Mouse (Mus musculus) intestine, embryonic 14.5 days (tissue): ENCODE data around the gene Cwc22. TPM values are rescaled to one million over a fixed set of nuclear protein-coding genes. Genes with fewer than 3 reads are reported as not detected.

Source experiments
- ATAC-seq: fragments of 200-750 bp; cut with Nextera tagmentation; replicated peaks from 2 replicates; pipeline ENCODE4 v1.8.0; 2017; ENCODE audit warnings: low read depth, moderate number of reproducible peaks, moderate TSS enrichment, moderate library complexity; ENCODE audit not compliant: low FRiP score, low TSS enrichment
- DNase-seq: peaks from one replicate; pipeline ENCODE4 v3.0.0-alpha.2; 2018; ENCODE audit warnings: low spot score
- H3K27ac ChIP-seq: fragments of 300-500 bp; sonication (generic); 2 replicates; pipeline ENCODE4 v1.5.1; 2014; ENCODE audit warnings: low read depth, mild to moderate bottlenecking, control low read depth
- H3K27me3 ChIP-seq: fragments of 300-500 bp; sonication (generic); replicated peaks from 2 replicates; pipeline ENCODE4 v1.6.1; 2014; ENCODE audit warnings: low read length, control low read depth; ENCODE audit not compliant: control insufficient read depth, insufficient read depth
- H3K36me3 ChIP-seq: fragments of 300-500 bp; sonication (generic); 2 replicates; pipeline ENCODE4 v1.6.1; 2014; ENCODE audit warnings: low read length, control low read depth; ENCODE audit not compliant: control insufficient read depth, insufficient read depth
- H3K4me1 ChIP-seq: fragments of 300-500 bp; sonication (generic); replicated peaks from 2 replicates; pipeline ENCODE4 v1.6.1; 2014; ENCODE audit warnings: low read length, control low read depth, mixed read lengths; ENCODE audit not compliant: control insufficient read depth, insufficient read depth
- H3K4me2 ChIP-seq: fragments of 300-500 bp; sonication (generic); 2 replicates; pipeline ENCODE4 v1.6.1; 2014; ENCODE audit warnings: low read length
- H3K4me3 ChIP-seq: fragments of 300-500 bp; sonication (generic); 2 replicates; pipeline ENCODE4 v1.5.1; 2014; ENCODE audit warnings: low read depth, low read length, control low read depth, mixed read lengths
- H3K9ac ChIP-seq: fragments of 300-500 bp; sonication (generic); 2 replicates; pipeline ENCODE4 v1.6.1; 2014; ENCODE audit warnings: mild to moderate bottlenecking, low read length
- H3K9me3 ChIP-seq: fragments of 300-500 bp; sonication (generic); 2 replicates; pipeline ENCODE4 v1.6.1; 2016; ENCODE audit warnings: low read length, control low read depth; ENCODE audit not compliant: control insufficient read depth
- WGBS: fragments of 180-500 bp; shearing (Covaris S2); extraction: QIAGEN DNeasy Blood & Tissue Kit; methylation state at CpG from one replicate; pipeline ENCODE4 v1.1.7; 2014; 5-methylcytosine and 5-hydroxymethylcytosine counted together
- polyA plus RNA-seq: library from polyadenylated mRNA; unstranded; fragments of >200 nt; fragmentation: Nextera tagmentation; extraction: Ambion mirVana; gene quantifications from 2 replicates; pipeline ENCODE4 v1.2.1, GENCODE M21; 2014

Gene Cwc22
- polyA plus RNA-seq, 1 experiment from 2014 or later = 35.1 TPM

DNA sequence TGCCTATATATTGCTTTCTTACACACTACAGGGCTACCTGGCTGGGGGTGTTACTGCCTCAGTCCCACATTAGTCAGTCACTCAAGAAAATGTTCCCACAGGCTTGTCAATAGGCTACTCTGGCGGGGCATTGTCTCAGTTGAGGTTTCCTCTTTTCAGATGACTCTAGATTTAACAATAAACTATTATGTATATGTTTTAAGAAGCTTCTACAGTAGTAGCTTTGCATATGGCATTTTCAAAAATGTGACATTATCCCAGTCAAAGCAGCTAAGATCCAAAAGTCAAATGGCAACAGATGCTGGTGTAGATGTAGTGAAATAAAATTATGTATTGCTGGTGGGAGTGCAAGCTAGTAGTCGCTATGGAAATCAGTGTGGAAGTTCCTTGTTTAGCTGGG lies 27.1 kb upstream of the Cwc22 start:
- 78% methylated on average over 2 of the region's 2 CpGs for WGBS
- Histone ChIP-seq H3K27me3 (no peaks in the 10 kb centered on the region), H3K4me1 (no peaks in the 10 kb centered on the region), H3K27ac (no peak overlapping the region), H3K4me2 (no peak overlapping the region), H3K9me3 (no peaks in the 10 kb centered on the region), H3K9ac (no peak overlapping the region), H3K4me3 (no peak overlapping the region), H3K36me3 (no peaks in the 10 kb centered on the region)
- DNase-seq = no peak
- no peak for ATAC-seq

DNA sequence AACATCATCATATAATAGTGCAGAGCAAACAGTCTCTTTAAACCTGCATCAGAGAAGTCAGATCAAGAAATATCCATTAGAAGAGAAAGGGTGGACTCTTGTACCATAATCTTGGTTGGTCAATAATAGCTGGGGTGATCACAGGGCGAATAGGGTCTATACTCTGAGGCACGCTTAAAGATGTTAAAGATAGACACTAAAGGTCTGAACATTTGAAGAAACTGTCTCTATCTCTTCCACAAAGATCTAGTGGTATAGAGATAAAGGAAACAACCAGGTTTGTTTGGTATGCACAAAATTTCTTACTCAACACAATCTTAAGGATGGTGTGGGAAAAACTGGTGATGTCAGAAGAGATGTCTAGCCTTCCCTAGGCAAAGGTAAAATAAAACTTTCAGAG lies 26.4 kb upstream of the Cwc22 start:
- Histone ChIP-seq H3K4me3 (no peak overlapping the region), H3K27me3 (no peaks in the 10 kb centered on the region), H3K4me1 (no peaks in the 10 kb centered on the region), H3K9me3 (no peaks in the 10 kb centered on the region), H3K36me3 (no peaks in the 10 kb centered on the region), H3K9ac (no peak overlapping the region), H3K27ac (no peak overlapping the region), H3K4me2 (no peak overlapping the region)
- no peak for DNase-seq
- WGBS = 86% methylated on average over 2 of the region's 2 CpGs
- ATAC-seq = no peak

DNA sequence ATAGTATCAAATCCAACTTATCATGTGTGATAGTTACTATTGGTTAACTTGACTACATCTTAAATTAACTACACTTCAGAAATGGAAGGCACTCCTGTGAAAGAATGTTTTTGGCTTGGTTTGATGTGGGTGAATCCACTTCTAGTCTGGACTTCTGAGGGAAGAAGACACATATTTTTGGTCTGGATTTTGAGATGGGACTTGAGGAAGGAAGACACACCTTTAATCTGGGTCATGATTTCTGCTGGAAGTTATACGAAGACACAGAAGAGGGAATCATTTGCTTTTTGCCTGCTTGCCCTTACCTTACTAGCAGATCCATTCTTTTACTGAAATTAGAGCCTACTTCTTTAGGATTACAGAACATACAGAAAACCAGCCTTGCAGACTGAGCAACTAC lies 25.7 kb upstream of the Cwc22 start:
- no peak for DNase-seq
- Histone ChIP-seq H3K4me1 (no peaks in the 10 kb centered on the region), H3K4me2 (no peak overlapping the region), H3K9ac (no peak overlapping the region), H3K27me3 (no peaks in the 10 kb centered on the region), H3K27ac (no peak overlapping the region), H3K9me3 (no peaks in the 10 kb centered on the region), H3K36me3 (no peaks in the 10 kb centered on the region), H3K4me3 (no peak overlapping the region)
- ATAC-seq = no peak
- WGBS = 91% methylated on average over 1 of the region's 1 CpGs

DNA sequence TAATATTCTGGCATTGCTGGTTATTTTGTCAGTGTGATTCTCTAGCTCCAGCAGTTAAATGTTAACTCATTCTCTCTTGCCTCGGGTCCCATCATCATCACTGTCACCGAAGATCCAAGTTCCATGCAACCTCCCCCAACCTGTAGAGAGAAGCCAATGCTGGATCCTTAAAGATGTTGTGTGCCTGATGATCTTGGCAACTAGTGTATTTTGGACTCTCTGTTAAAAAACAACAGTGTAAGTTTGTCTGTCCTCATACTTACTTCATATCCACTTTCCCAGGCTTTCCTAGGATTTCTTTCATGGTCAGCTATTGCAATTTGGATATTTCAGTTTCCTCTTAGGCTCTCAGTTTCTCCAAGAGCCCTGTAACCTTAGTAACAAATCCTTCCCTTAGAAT lies 25.2 kb upstream of the Cwc22 start:
- H3K9ac ChIP-seq = no peak overlapping the region
- H3K4me1 ChIP-seq = no peaks in the 10 kb centered on the region
- H3K4me2 ChIP-seq = no peak overlapping the region
- WGBS = 64% methylated on average over 2 of the region's 2 CpGs
- no peaks in the 10 kb centered on the region for H3K27me3 ChIP-seq
- no peaks in the 10 kb centered on the region for H3K9me3 ChIP-seq
- H3K27ac ChIP-seq = no peak overlapping the region
- H3K4me3 ChIP-seq = no peak overlapping the region
- DNase-seq = no peak
- H3K36me3 ChIP-seq = no peaks in the 10 kb centered on the region
- ATAC-seq = no peak

DNA sequence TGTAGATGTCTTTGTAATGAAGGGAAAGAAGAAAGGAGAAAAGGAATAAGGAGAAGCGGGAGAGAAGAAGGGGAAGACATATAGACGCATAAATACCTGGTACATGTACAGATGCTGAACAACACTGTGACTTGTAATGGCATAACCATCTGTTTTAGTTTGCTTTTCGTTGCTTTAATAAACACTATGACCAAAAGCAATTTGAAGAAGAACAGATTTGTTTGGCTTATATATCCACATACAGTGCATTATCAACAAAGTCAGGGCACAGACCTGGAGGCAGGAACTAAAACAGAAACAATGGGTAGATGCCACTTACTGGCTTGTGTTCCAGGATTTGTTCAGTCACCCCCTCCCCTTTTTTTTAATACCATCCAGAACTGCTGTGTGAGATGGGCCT lies 24.4 kb upstream of the Cwc22 start:
- Histone ChIP-seq H3K9ac (no peak overlapping the region), H3K27me3 (no peaks in the 10 kb centered on the region), H3K4me3 (no peak overlapping the region), H3K4me1 (no peaks in the 10 kb centered on the region), H3K9me3 (no peaks in the 10 kb centered on the region), H3K27ac (no peak overlapping the region), H3K4me2 (no peak overlapping the region), H3K36me3 (no peaks in the 10 kb centered on the region)
- DNase-seq (no peak), ATAC-seq (no peak)
- WGBS = 73% methylated on average over 3 of the region's 3 CpGs

DNA sequence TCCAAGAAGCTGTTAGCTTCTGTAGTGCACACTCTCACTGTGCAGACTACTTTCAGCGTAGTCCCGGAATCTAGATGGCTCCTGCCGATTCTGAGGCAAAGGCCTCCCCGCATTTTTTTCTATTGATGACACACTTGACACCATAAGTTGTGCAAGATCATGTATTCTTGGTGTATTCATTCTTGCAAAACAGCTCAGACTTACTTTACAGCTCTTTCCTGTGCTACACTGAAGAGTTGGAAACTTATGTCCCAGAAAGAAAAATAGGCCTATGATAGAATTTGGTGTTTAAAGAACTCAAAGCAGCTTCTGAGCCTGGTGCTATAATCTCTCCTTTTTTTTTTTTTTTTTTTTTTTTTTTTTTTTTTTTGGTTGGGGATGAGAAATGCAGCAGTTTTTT lies 23.8 kb upstream of the Cwc22 start:
- Histone ChIP-seq H3K27me3 (no peaks in the 10 kb centered on the region), H3K36me3 (no peaks in the 10 kb centered on the region), H3K4me2 (no peak overlapping the region), H3K4me1 (no peaks in the 10 kb centered on the region), H3K9me3 (no peaks in the 10 kb centered on the region), H3K4me3 (no peak overlapping the region), H3K9ac (no peak overlapping the region), H3K27ac (no peak overlapping the region)
- WGBS = over 99% methylated on average over 4 of the region's 4 CpGs
- ATAC-seq (no peak), DNase-seq (no peak)

DNA sequence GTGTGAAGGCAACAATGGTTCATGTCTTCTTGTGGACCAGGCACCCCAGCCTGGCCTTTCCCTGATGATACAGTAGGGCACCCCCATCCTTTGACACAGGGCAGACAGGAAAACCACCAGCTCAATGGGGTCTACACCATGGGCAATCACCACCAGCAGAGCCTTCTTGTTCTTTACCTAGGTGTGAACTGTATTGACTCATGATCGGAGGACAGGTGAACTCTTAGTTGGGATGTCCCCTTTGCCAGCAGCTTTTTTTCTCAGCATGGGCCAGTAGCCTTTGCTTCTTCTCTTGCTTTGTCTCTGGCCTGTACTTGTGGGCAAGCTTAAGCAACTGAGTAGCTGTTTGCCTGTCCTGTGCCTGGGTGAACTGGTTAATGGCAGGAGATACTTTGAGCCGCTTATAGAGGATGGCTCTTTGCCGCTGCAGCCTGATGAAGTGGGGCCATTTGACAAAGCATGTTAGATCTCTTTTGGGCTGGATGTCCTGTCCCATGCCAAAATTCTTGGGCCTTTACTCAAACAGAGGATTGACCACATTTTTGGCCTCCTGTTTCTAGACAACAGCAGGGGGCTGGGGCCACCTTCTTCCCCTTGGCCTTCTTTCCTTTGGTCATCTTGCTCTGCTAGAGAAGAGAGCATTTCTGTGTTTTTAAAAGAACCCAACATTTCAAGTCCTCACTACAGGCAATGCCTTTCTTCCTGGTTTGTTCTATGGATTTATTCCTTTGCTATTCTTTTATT lies 16.4 kb upstream of the Cwc22 start:
- H3K27me3 ChIP-seq = no peaks in the 10 kb centered on the region
- DNase-seq = no peak
- H3K4me1 ChIP-seq = no peaks in the 10 kb centered on the region
- no peak overlapping the region for H3K4me3 ChIP-seq
- no peak for ATAC-seq
- 94% methylated on average over 3 of the region's 3 CpGs for WGBS
- no peaks in the 10 kb centered on the region for H3K36me3 ChIP-seq
- H3K4me2 ChIP-seq = no peak overlapping the region
- no peak overlapping the region for H3K27ac ChIP-seq
- no peak overlapping the region for H3K9ac ChIP-seq
- no peaks in the 10 kb centered on the region for H3K9me3 ChIP-seq

DNA sequence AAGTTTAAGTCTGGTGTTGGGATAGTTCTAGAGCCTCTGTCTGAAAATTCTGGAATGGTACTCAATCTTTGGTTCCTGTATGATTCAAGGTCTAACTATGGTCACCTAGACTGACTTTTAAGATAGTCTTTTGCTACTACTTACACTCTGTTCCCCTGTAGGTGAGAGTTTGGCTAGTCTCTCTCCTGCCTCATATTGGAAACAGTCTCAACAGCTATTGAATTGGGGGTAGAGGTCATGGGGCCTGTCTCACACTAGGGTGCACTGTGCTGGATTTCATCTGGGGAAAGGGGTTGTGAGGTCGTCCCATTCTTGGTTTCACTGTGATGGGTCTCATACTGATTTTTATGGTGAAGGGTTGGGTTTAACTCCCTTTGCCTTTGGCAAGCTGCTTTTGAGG lies 15.1 kb upstream of the Cwc22 start:
- H3K4me3 ChIP-seq = no peak overlapping the region

DNA sequence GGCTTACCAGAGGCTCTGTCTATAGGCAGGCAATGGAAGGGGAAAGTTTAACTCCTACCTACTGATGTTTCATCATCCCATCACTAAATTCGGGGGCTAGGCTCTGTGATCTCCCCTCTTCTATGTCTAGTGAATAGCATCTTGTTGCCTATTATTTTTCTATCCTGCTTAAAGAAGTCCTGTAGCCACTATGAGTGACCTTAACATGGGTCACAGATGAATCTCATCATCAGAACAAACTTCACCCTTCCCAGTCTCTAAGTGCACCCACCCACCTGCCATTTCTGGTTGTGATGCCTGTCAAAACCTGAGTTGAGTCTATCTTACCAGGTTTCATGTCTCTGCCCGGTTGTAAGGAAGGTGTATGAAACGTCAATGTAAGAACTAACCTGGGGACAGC lies 14.5 kb upstream of the Cwc22 start:
- Histone ChIP-seq H3K27me3 (no peaks in the 10 kb centered on the region), H3K4me2 (no peak overlapping the region), H3K4me1 (no peaks in the 10 kb centered on the region), H3K4me3 (no peak overlapping the region), H3K27ac (no peak overlapping the region), H3K9me3 (no peaks in the 10 kb centered on the region), H3K9ac (no peak overlapping the region), H3K36me3 (no peaks in the 10 kb centered on the region)
- ATAC-seq (no peak), DNase-seq (no peak)
- 90% methylated on average over 3 of the region's 3 CpGs for WGBS

More for the DNA sequence above, 15.1 kb upstream of the Cwc22 start:
- H3K27ac ChIP-seq = no peak overlapping the region
- no peaks in the 10 kb centered on the region for H3K4me1 ChIP-seq
- no peaks in the 10 kb centered on the region for H3K9me3 ChIP-seq
- no peaks in the 10 kb centered on the region for H3K36me3 ChIP-seq
- ATAC-seq (no peak), DNase-seq (no peak)
- no peak overlapping the region for H3K4me2 ChIP-seq
- no peaks in the 10 kb centered on the region for H3K27me3 ChIP-seq
- no peak overlapping the region for H3K9ac ChIP-seq
- 87% methylated on average over 1 of the region's 1 CpGs for WGBS
